Mouse (Mus musculus): Measurements from ENCODE around the gene Pkhd1. TPM values are rescaled to one million over a fixed set of nuclear protein-coding genes. Genes with fewer than 3 reads are reported as not detected.

Pkhd1 gene
- 0.01 and 0.03 TPM in 2 replicates for polyA plus RNA-seq (2015; fragmentation: Nextera tagmentation; extraction: Ambion mirVana)

DNA sequence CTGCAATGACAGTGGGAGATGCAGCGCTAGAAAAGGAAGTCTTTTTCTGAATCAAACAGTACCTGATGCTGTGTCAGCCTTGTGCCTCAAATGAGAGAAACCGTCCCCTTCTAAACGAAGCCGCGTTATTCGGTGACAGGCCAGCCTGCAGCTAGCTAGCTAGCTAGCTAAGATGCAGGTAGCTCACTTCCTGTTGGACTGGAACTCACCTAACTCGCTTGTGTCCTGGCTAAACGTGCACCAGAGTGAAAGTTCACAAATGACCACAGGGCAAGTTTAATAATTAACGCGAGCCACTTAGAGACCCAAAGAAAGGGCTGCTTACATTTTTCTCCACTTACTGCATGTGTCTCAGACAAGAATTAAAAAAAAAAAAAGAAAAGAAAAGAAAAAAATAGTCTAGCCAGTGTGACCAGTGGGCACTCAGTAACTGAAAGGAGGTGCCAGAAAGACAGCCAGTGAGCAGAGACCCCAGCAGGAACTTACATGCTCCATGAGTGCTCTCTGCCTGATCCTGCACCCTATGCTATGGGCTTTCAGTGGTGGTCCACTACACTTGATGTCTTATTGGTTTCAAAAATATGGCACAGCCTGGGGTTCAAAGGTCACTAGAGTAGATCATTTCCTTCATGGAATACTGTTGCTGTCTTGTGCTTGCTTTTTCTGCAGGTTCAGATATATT is at the start of gene Pkhd1:
Gene Pkhd1 (minus strand): TSS at position 216 of the 682 bp plus-strand sequence.
- ATAC-seq (ENCODE audit: low FRiP score, low read depth), result no peak
- H3K9me3 ChIP-seq, result no peaks in the 10 kb centered on the region
- H3K4me2 ChIP-seq, result no peak within 1 kb of the TSS
- H3K27ac ChIP-seq (replicated peaks), result no peak within 1 kb of the TSS
- no peaks in the 10 kb centered on the region for H3K27me3 ChIP-seq
- H3K9ac ChIP-seq, result no peak within 1 kb of the TSS
- H3K4me1 ChIP-seq (replicated peaks), result no peaks in the 10 kb centered on the region
- 81% methylated on average over 10 of the region's 10 CpGs for WGBS
- no peaks in the 10 kb centered on the region for H3K36me3 ChIP-seq
- H3K4me3 ChIP-seq, result no peak within 1 kb of the TSS

GRCm38 (mm10) chr1:20667567-20667966 is 49.7 kb upstream of the Pkhd1 start:
- WGBS, result 79% methylated on average over 7 of the region's 7 CpGs
- H3K27ac ChIP-seq (replicated peaks), result no peak overlapping the region
- H3K36me3 ChIP-seq, result no peaks in the 10 kb centered on the region
- H3K4me3 ChIP-seq, result no peak overlapping the region
- no peak for ATAC-seq (ENCODE audit: low FRiP score, low read depth)
- no peak overlapping the region for H3K4me2 ChIP-seq
- H3K9me3 ChIP-seq, result no peaks in the 10 kb centered on the region
- no peaks in the 10 kb centered on the region for H3K4me1 ChIP-seq (replicated peaks)
- H3K27me3 ChIP-seq, result no peaks in the 10 kb centered on the region
- no peak overlapping the region for H3K9ac ChIP-seq

DNA sequence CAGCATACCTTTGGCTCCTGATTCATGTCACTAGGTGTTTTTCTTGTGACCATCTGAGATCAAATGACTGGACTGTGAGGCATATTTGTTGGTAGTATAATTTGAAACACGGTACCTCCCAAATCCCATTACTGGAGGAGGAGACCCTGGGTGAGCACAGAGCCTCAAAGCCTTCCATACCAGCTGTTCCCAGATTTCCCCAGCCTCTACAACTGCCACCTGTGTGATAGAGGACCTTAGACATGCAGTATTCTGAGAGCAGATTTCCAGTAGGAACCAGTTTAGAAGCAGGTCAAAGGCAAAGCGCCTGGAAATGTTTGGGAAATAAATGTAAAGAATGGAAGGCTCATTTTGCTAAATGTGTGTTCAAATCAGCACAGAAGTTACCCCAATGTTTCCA is 48.4 kb upstream of the Pkhd1 start:
- WGBS, result 92% methylated on average over 2 of the region's 2 CpGs

DNA sequence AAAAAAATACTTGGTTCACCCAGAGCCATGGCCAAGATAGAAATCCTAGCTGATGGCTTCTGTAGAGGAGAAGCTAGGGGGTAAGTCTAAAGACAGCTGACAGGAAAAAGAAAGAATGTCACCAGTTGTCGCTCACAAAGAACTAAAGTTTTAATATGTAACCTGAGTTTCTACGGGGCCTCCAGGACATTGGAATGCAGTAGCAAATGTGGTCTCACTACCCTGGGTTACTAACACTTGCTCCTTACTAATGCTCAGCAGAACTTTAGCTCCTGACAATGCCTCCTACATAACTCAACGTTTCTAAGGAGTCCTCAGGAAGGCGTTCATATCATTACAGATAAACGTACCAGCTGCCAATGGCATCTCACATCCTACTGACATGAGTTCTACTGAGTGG is 37.2 kb upstream of the Pkhd1 start:
- ATAC-seq (ENCODE audit: low FRiP score, low read depth), result no peak
- no peak overlapping the region for H3K4me2 ChIP-seq
- H3K9ac ChIP-seq, result no peak overlapping the region
- no peak overlapping the region for H3K4me3 ChIP-seq
- no peaks in the 10 kb centered on the region for H3K27me3 ChIP-seq
- no peak overlapping the region for H3K27ac ChIP-seq (replicated peaks)
- no peaks in the 10 kb centered on the region for H3K4me1 ChIP-seq (replicated peaks)
- no peaks in the 10 kb centered on the region for H3K36me3 ChIP-seq
- 70% methylated on average over 5 of the region's 5 CpGs for WGBS
- no peaks in the 10 kb centered on the region for H3K9me3 ChIP-seq

More for the DNA sequence above, 48.4 kb upstream of the Pkhd1 start:
- no peak overlapping the region for H3K9ac ChIP-seq
- H3K4me2 ChIP-seq, result no peak overlapping the region
- no peaks in the 10 kb centered on the region for H3K4me1 ChIP-seq (replicated peaks)
- H3K36me3 ChIP-seq, result no peaks in the 10 kb centered on the region
- H3K27ac ChIP-seq (replicated peaks), result no peak overlapping the region
- H3K4me3 ChIP-seq, result no peak overlapping the region
- no peak for ATAC-seq (ENCODE audit: low FRiP score, low read depth)
- H3K9me3 ChIP-seq, result no peaks in the 10 kb centered on the region
- no peaks in the 10 kb centered on the region for H3K27me3 ChIP-seq

GRCm38 (mm10) chr1:20653513-20654506 is 35.9 kb upstream of the Pkhd1 start:
- H3K9ac ChIP-seq, result no peak overlapping the region
- H3K4me2 ChIP-seq, result no peak overlapping the region
- H3K9me3 ChIP-seq, result no peaks in the 10 kb centered on the region
- no peaks in the 10 kb centered on the region for H3K27me3 ChIP-seq
- 75% methylated on average over 6 of the region's 6 CpGs for whole genome bisulfite sequencing
- H3K4me1 ChIP-seq (replicated peaks), result no peaks in the 10 kb centered on the region
- no peak overlapping the region for H3K27ac ChIP-seq (replicated peaks)
- no peak for ATAC-seq (ENCODE audit: low FRiP score, low read depth)
- no peak overlapping the region for H3K4me3 ChIP-seq
- no peaks in the 10 kb centered on the region for H3K36me3 ChIP-seq

DNA sequence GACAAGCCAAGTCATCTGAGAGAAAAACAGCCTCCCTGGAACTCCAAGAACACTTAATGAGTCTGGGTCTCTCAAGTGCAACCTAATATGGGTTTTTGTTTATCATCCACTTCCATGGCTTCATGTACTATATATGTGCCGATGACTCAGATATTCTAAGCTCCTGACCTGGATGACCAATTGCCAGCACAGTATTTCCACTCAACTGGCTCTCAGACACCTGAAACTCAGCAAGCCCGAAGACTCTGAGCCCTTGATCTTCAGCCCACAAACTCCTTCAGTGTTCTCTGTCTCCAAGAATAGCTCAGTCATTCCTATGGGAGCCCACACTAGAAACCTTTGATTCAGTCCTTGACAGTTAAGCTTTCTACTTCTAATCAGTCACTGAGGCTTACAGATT is 17.0 kb upstream of the Pkhd1 start:
- no peaks in the 10 kb centered on the region for H3K36me3 ChIP-seq
- H3K27me3 ChIP-seq, result no peaks in the 10 kb centered on the region
- no peaks in the 10 kb centered on the region for H3K4me1 ChIP-seq (replicated peaks)
- H3K27ac ChIP-seq (replicated peaks), result no peak overlapping the region
- H3K9ac ChIP-seq, result no peak overlapping the region
- 90% methylated on average over 2 of the region's 2 CpGs for whole genome bisulfite sequencing
- no peaks in the 10 kb centered on the region for H3K9me3 ChIP-seq
- H3K4me3 ChIP-seq, result no peak overlapping the region
- no peak overlapping the region for H3K4me2 ChIP-seq
- no peak for ATAC-seq (ENCODE audit: low FRiP score, low read depth)

GRCm38 (mm10) chr1:20633276-20633869 is 15.5 kb upstream of the Pkhd1 start:
- ATAC-seq (ENCODE audit: low FRiP score, low read depth), result no peak
- Histone ChIP-seq H3K4me2 (no peak overlapping the region), H3K4me3 (no peak overlapping the region), H3K4me1 (replicated peaks) (no peaks in the 10 kb centered on the region), H3K27ac (replicated peaks) (no peak overlapping the region), H3K36me3 (no peaks in the 10 kb centered on the region), H3K9me3 (no peaks in the 10 kb centered on the region), H3K27me3 (no peaks in the 10 kb centered on the region), H3K9ac (no peak overlapping the region)
- WGBS, result 84% methylated on average over 7 of the region's 7 CpGs

GRCm38 (mm10) chr1:20624564-20624963 is 6.7 kb upstream of the Pkhd1 start:
- Histone ChIP-seq H3K4me1 (replicated peaks) (no peaks in the 10 kb centered on the region), H3K27ac (replicated peaks) (no peak overlapping the region), H3K36me3 (no peaks in the 10 kb centered on the region), H3K27me3 (no peaks in the 10 kb centered on the region), H3K4me2 (no peak overlapping the region), H3K4me3 (no peak overlapping the region), H3K9ac (no peak overlapping the region), H3K9me3 (no peaks in the 10 kb centered on the region)
- WGBS, result 92% methylated on average over 3 of the region's 3 CpGs
- no peak for ATAC-seq (ENCODE audit: low FRiP score, low read depth)

GRCm38 (mm10) chr1:20623375-20623774 is 5.5 kb upstream of the Pkhd1 start:
- no peak for ATAC-seq (ENCODE audit: low FRiP score, low read depth)
- no peaks in the 10 kb centered on the region for H3K27me3 ChIP-seq
- H3K9me3 ChIP-seq, result no peaks in the 10 kb centered on the region
- no peak overlapping the region for H3K4me2 ChIP-seq
- no peaks in the 10 kb centered on the region for H3K4me1 ChIP-seq (replicated peaks)
- no peak overlapping the region for H3K27ac ChIP-seq (replicated peaks)
- no peaks in the 10 kb centered on the region for H3K36me3 ChIP-seq
- no peak overlapping the region for H3K4me3 ChIP-seq
- WGBS, result 89% methylated on average over 4 of the region's 4 CpGs
- no peak overlapping the region for H3K9ac ChIP-seq

GRCm38 (mm10) chr1:20620611-20621010 is 2.7 kb upstream of the Pkhd1 start:
- Histone ChIP-seq H3K4me2 (no peak overlapping the region), H3K27ac (replicated peaks) (no peak overlapping the region), H3K4me1 (replicated peaks) (no peaks in the 10 kb centered on the region), H3K9ac (no peak overlapping the region), H3K36me3 (no peaks in the 10 kb centered on the region), H3K27me3 (no peaks in the 10 kb centered on the region), H3K4me3 (no peak overlapping the region), H3K9me3 (no peaks in the 10 kb centered on the region)
- 79% methylated on average over 2 of the region's 2 CpGs for WGBS
- no peak for ATAC-seq (ENCODE audit: low FRiP score, low read depth)

- no peaks in the 10 kb centered on the region for H3K4me1 ChIP-seq (replicated peaks)
- WGBS, result 71% methylated on average over 3 of the region's 3 CpGs
- no peak overlapping the region for H3K9ac ChIP-seq
- H3K27ac ChIP-seq (replicated peaks), result no peak overlapping the region
- no peak overlapping the region for H3K4me3 ChIP-seq
- ATAC-seq (ENCODE audit: low FRiP score, low read depth), result no peak
- no peaks in the 10 kb centered on the region for H3K9me3 ChIP-seq
- no peaks in the 10 kb centered on the region for H3K27me3 ChIP-seq
- no peak overlapping the region for H3K4me2 ChIP-seq
- no peaks in the 10 kb centered on the region for H3K36me3 ChIP-seq
Measured at GRCm38 (mm10) chr1:20619363-20619762, 1.5 kb upstream of the Pkhd1 start.

DNA sequence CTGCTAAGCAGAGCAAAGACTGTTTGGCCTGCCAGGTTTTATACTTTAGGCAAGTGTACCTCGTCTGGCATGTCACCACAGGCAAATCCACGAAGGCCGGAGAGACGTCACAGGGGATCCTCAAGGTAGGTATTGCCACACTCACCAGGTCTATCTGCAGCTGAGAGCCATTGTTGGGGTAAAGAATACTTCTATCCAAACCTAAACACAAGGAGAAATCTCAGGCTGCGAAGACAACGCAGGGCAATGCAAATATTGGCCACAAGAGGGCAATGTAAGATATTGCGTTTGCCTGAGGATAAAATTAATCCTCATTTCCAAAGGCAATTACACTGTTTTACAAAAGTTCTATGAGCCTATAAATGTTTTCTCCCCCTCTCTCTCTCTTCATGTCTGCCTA is 5.2 kb downstream of the Pkhd1 start:
- no peak for ATAC-seq (ENCODE audit: low FRiP score, low read depth)
- H3K4me3 ChIP-seq, result no peak overlapping the region
- H3K4me1 ChIP-seq (replicated peaks), result no peaks in the 10 kb centered on the region
- 26% methylated on average over 7 of the region's 7 CpGs for WGBS
- no peak overlapping the region for H3K27ac ChIP-seq (replicated peaks)
- no peaks in the 10 kb centered on the region for H3K27me3 ChIP-seq
- H3K36me3 ChIP-seq, result no peaks in the 10 kb centered on the region
- no peaks in the 10 kb centered on the region for H3K9me3 ChIP-seq
- H3K4me2 ChIP-seq, result no peak overlapping the region
- no peak overlapping the region for H3K9ac ChIP-seq

Data from hindbrain, embryonic 15.5 days (tissue).